Mouse (Mus musculus): Measurements from ENCODE around the gene Zyx.

DNA sequence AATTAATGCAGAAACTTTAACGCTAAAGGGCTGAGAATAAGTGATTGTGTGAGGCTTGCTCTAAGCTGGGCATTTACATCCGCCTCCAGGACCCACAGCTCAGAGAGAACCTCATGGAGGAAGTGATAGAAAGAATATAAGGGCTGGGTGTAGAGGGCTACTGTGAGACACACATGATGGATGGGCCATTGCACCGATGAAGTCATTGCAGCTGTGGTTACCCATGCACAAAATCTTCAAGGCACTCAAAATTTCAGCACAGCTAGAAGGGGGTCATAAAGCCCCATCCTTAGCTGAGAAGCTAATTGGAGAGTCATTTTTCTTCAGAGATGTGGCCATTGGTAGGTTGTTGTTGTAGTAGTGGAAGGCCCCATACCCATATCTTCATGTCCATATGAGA, 48.9 kb downstream of the Zyx start:
- TF ChIP-seq CTCF (IDR thresholded peaks at IDR 0.05; ENCODE audit: low read depth, low read length) = no peak
- no peak for TF ChIP-seq POLR2A (IDR thresholded peaks at IDR 0.05; ENCODE audit: borderline replicate concordance, low read depth, low read length)
